Mouse (Mus musculus): Measurements from ENCODE around the gene Vgf. TPM values are rescaled to one million over a fixed set of nuclear protein-coding genes. Genes with fewer than 3 reads are reported as not detected.

The Vgf gene
- polyA plus RNA-seq, 1 experiment from 2014 or later = 0.13 TPM

GRCm38 (mm10) chr5:137031076-137032032 is 5.2 kb downstream of the Vgf start:
- H3K4me1 ChIP-seq = peaks cover 39% of the 10 kb centered on the region
- peaks cover 73% of the 10 kb centered on the region for H3K27me3 ChIP-seq
- H3K9me3 ChIP-seq = no peaks in the 10 kb centered on the region
- peak overlapping the region; percentile 99 for H3K4me2 ChIP-seq
- 0 out of 2 replicates have a peak overlapping the region, but pooled peaks have one; percentile 27 for H3K9ac ChIP-seq
- no peak for ATAC-seq (ENCODE audit: insufficient number of reproducible peaks, insufficient read depth, low FRiP score, low TSS enrichment, low read depth)
- no peak overlapping the region for H3K27ac ChIP-seq
- under 1% methylated on average over 78 of the region's 78 CpGs for WGBS
- peaks cover 12% of the 10 kb centered on the region for H3K36me3 ChIP-seq
- peak overlapping the region; percentile 49 for H3K4me3 ChIP-seq

DNA sequence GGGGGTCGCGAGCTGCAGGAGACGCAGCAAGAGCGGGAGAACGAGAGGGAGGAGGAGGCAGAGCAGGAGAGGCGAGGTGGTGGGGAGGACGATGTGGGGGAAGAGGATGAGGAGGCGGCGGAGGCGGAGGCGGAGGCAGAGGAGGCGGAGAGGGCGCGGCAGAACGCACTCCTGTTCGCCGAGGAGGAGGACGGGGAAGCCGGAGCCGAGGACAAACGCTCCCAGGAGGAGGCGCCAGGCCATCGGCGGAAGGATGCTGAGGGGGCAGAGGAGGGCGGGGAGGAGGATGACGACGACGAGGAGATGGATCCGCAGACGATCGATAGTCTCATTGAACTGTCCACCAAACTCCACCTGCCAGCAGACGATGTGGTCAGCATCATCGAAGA is 5.8 kb downstream of the Vgf start:
- peaks cover 66% of the 10 kb centered on the region for H3K27me3 ChIP-seq
- ATAC-seq (ENCODE audit: insufficient number of reproducible peaks, insufficient read depth, low FRiP score, low TSS enrichment, low read depth) = no peak
- peak overlapping the region; percentile 49 for H3K4me3 ChIP-seq
- H3K4me2 ChIP-seq = peak overlapping the region; percentile 99
- H3K4me1 ChIP-seq = peaks cover 39% of the 10 kb centered on the region
- under 1% methylated on average over 32 of the region's 33 CpGs for WGBS
- no peaks in the 10 kb centered on the region for H3K9me3 ChIP-seq
- no peak overlapping the region for H3K27ac ChIP-seq
- H3K9ac ChIP-seq = 0 out of 2 replicates have a peak overlapping the region, but pooled peaks have one; percentile 27
- H3K36me3 ChIP-seq = peaks cover 19% of the 10 kb centered on the region

DNA sequence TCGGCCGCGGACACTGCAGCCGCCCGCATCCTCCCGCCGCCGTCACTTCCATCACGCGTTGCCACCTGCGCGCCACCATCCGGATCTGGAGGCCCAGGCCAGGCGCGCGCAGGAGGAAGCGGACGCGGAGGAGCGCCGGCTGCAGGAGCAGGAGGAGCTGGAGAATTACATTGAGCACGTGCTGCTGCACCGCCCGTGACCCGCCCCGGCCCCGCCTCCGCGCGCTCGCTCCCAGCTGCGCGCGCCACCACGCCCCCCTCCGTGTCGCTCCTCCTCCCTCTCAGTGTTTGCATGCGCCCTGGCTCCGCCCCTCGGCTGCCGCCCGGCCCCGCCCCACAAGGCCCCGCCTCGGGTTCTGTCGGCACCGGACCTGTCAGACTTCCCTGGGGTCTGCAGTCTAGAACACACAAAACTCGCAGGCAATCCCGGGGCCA is 6.5 kb downstream of the Vgf start:
- H3K27ac ChIP-seq = no peak overlapping the region
- H3K4me2 ChIP-seq = peak overlapping the region; percentile 99
- peak; percentile 73; the same call in 1 of the 2 replicates for ATAC-seq (ENCODE audit: insufficient number of reproducible peaks, insufficient read depth, low FRiP score, low TSS enrichment, low read depth)
- no peaks in the 10 kb centered on the region for H3K9me3 ChIP-seq
- peak overlapping the region; percentile 49 for H3K4me3 ChIP-seq
- H3K9ac ChIP-seq = peak overlapping the region; percentile 52; the same call in 1 of the 2 replicates
- WGBS = under 1% methylated on average over 48 of the region's 49 CpGs
- peaks cover 25% of the 10 kb centered on the region for H3K36me3 ChIP-seq
- peaks cover 61% of the 10 kb centered on the region for H3K27me3 ChIP-seq
- H3K4me1 ChIP-seq = peaks cover 39% of the 10 kb centered on the region

GRCm38 (mm10) chr5:137036211-137036610 is 10.0 kb downstream of the Vgf start:
- Histone ChIP-seq H3K9ac (no peak overlapping the region), H3K9me3 (no peaks in the 10 kb centered on the region), H3K4me2 (no peak overlapping the region), H3K4me3 (no peak overlapping the region), H3K27me3 (peaks cover 25% of the 10 kb centered on the region), H3K4me1 (peaks cover 13% of the 10 kb centered on the region), H3K27ac (no peak overlapping the region), H3K36me3 (peaks cover 59% of the 10 kb centered on the region)
- WGBS = 84% methylated on average over 13 of the region's 13 CpGs
- ATAC-seq (ENCODE audit: insufficient number of reproducible peaks, insufficient read depth, low FRiP score, low TSS enrichment, low read depth) = no peak

GRCm38 (mm10) chr5:137039453-137039852 is 13.3 kb downstream of the Vgf start:
- 91% methylated on average over 10 of the region's 10 CpGs for WGBS
- H3K27ac ChIP-seq = no peak overlapping the region
- no peaks in the 10 kb centered on the region for H3K9me3 ChIP-seq
- no peaks in the 10 kb centered on the region for H3K27me3 ChIP-seq
- no peak overlapping the region for H3K4me3 ChIP-seq
- peaks cover 76% of the 10 kb centered on the region for H3K36me3 ChIP-seq
- H3K4me1 ChIP-seq = no peaks in the 10 kb centered on the region
- H3K4me2 ChIP-seq = no peak overlapping the region
- no peak for ATAC-seq (ENCODE audit: insufficient number of reproducible peaks, insufficient read depth, low FRiP score, low TSS enrichment, low read depth)
- no peak overlapping the region for H3K9ac ChIP-seq

GRCm38 (mm10) chr5:137041442-137041841 is 15.2 kb downstream of the Vgf start:
- Histone ChIP-seq H3K9me3 (no peaks in the 10 kb centered on the region), H3K36me3 (peaks cover 63% of the 10 kb centered on the region), H3K4me1 (peaks cover 11% of the 10 kb centered on the region), H3K4me2 (no peak overlapping the region), H3K27ac (no peak overlapping the region), H3K9ac (no peak overlapping the region), H3K27me3 (no peaks in the 10 kb centered on the region), H3K4me3 (no peak overlapping the region)
- no peak for ATAC-seq (ENCODE audit: insufficient number of reproducible peaks, insufficient read depth, low FRiP score, low TSS enrichment, low read depth)
- WGBS = 83% methylated on average over 10 of the region's 10 CpGs

GRCm38 (mm10) chr5:137043997-137044396 is 17.8 kb downstream of the Vgf start:
- 97% methylated on average over 7 of the region's 7 CpGs for WGBS
- H3K4me1 ChIP-seq = peaks cover 12% of the 10 kb centered on the region
- H3K9ac ChIP-seq = no peak overlapping the region
- no peak overlapping the region for H3K27ac ChIP-seq
- H3K27me3 ChIP-seq = no peaks in the 10 kb centered on the region
- no peak for ATAC-seq (ENCODE audit: insufficient number of reproducible peaks, insufficient read depth, low FRiP score, low TSS enrichment, low read depth)
- H3K9me3 ChIP-seq = no peaks in the 10 kb centered on the region
- H3K4me2 ChIP-seq = no peak overlapping the region
- peaks cover 37% of the 10 kb centered on the region for H3K36me3 ChIP-seq
- no peak overlapping the region for H3K4me3 ChIP-seq

DNA sequence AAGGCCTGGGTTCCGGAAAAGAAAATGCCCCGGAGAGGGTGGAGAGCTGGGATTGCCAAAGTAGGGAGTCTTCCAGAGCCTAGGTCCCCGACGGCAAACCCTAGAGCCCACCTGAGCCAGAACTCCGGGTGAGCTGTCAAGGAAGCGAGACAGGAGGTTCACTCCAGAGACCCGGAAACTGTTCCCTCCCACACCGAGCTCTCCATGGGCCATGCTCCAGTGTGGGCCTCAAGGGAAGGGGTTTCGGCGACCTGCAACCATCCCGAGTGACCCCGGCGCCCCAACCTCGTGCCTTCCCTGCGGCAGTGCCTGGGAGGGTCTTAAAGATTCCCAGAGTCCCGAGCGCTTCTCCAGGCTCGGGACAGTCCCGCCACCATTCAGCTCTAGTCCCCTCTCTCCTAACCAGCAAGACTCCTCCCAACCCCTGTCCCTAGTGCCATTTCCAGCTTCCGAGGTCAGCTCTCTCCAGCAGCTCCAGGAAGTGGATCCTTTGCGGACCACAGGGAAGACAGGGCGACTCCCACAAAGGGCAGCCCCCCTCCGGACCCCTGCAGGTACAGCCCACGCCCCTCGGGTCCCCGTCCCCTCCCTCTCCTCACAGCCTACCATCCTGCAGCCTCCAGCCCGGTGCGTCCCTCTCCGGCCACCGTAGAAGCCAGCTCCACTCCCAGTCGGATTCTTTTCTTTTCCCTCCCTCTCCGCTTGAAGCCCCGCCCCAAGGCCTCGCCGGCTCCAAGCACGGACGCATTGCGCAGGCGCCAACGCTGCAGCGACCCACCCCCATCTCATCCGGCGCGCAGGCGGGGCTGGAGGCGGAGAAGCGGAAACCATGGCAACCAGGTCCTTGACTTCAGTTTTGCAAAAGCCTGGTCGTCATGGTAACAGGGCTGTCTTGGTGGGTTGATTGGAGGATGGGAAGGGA is 19.5 kb downstream of the Vgf start, which contains the start of gene Ap1s1:
TSS of gene Ap1s1 (minus strand) at position 734 of the 922 bp plus-strand sequence.
- Histone ChIP-seq H3K27ac (peak within 1 kb of the TSS; percentile 74), H3K27me3 (peaks cover 5% of the 10 kb centered on the region; the same call in 1 of the 2 replicates), H3K4me2 (peak within 1 kb of the TSS; percentile 85), H3K4me1 (peaks cover 12% of the 10 kb centered on the region), H3K9me3 (no peaks in the 10 kb centered on the region), H3K9ac (peak within 1 kb of the TSS; percentile 88), H3K4me3 (peak within 1 kb of the TSS; percentile 77), H3K36me3 (peaks cover 21% of the 10 kb centered on the region)
- under 1% methylated on average over 48 of the region's 48 CpGs for WGBS
- peak; percentile 89 for ATAC-seq (ENCODE audit: insufficient number of reproducible peaks, insufficient read depth, low FRiP score, low TSS enrichment, low read depth)

DNA sequence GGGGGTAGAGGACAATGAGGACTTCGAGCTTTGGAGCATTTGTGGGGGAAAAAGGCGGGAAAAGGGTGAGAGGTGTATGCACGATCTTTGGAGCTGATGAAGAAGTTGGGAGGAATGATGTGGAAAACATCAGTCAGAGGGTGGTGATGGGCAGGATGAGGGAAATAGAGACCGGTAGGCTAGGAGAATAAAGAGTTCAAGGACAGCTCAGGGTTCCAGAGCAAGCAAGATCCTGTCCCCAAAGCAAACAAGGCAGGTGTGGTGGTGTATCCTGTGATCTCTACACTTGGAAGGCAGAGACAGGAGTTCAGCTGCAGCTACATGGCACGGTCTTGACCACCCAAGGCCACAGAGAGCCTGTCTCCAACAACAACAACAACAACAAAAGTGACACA is 20.1 kb downstream of the Vgf start:
- Histone ChIP-seq H3K9me3 (no peaks in the 10 kb centered on the region), H3K27me3 (peaks cover 5% of the 10 kb centered on the region; the same call in 1 of the 2 replicates), H3K4me3 (peak overlapping the region; percentile 77), H3K4me2 (peak overlapping the region; percentile 85), H3K27ac (no peak overlapping the region), H3K36me3 (peaks cover 16% of the 10 kb centered on the region), H3K4me1 (peaks cover 12% of the 10 kb centered on the region), H3K9ac (peak overlapping the region; percentile 88; the same call in 1 of the 2 replicates)
- 27% methylated on average over 5 of the region's 5 CpGs for WGBS
- ATAC-seq (ENCODE audit: insufficient number of reproducible peaks, insufficient read depth, low FRiP score, low TSS enrichment, low read depth) = no peak

DNA sequence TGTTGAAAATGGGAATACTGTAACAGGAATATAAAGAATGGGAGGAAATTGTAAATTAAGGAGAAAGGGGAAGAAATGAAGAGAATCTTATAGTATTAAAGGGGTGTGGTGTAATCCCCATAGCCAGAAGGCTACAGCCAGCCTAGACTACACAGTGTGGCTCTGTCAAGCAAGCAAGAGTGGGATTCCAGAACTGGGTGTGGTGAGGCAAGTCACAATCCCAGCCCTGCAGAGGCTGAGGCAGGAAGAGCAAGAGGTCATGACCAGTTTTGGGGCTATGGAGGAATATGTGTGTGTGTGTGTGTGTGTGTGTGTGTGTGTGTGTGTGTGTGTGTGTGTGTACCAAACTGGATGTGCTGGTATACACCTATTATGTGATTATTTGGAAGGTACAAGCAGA is 20.8 kb downstream of the Vgf start:
- no peak for ATAC-seq (ENCODE audit: insufficient number of reproducible peaks, insufficient read depth, low FRiP score, low TSS enrichment, low read depth)
- Histone ChIP-seq H3K9me3 (no peaks in the 10 kb centered on the region), H3K4me1 (peaks cover 12% of the 10 kb centered on the region)

DNA sequence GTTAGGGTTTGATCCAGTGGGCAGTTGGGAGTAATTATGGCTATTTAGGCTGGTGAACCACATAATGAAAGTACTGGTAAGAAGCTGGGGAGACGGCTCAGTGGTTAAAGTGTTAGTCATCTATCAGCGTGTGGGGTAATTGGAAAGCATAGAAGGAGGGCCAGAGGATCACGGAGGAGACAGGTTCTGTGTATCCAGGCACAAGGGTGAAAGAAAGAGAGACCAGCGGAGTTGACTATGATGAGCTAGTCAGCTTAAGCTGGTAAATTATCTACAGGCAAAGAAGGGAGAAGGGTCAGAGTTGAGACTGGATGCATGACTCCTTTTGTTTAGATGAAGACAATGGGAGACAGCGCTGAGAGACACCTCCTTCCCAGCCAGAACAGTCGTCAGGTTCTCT is 24.9 kb downstream of the Vgf start:
- WGBS = 65% methylated on average over 6 of the region's 6 CpGs
- ATAC-seq (ENCODE audit: insufficient number of reproducible peaks, insufficient read depth, low FRiP score, low TSS enrichment, low read depth) = no peak

More for the DNA sequence above, 20.8 kb downstream of the Vgf start:
- Histone ChIP-seq H3K36me3 (peaks cover 9% of the 10 kb centered on the region), H3K27me3 (peaks cover 5% of the 10 kb centered on the region; the same call in 1 of the 2 replicates), H3K27ac (no peak overlapping the region), H3K4me3 (no peak overlapping the region), H3K9ac (no peak overlapping the region), H3K4me2 (no peak overlapping the region)

More for the DNA sequence above, 24.9 kb downstream of the Vgf start:
- Histone ChIP-seq H3K9me3 (no peaks in the 10 kb centered on the region), H3K9ac (no peak overlapping the region), H3K4me2 (no peak overlapping the region), H3K4me1 (peaks cover 5% of the 10 kb centered on the region), H3K27ac (no peak overlapping the region), H3K27me3 (peaks cover 5% of the 10 kb centered on the region; the same call in 1 of the 2 replicates), H3K4me3 (no peak overlapping the region), H3K36me3 (no peaks in the 10 kb centered on the region)
